Mouse (Mus musculus) adrenal gland, postnatal 14 days (tissue): ENCODE measurements around the gene 4930453N24Rik. TPM values are rescaled to one million over a fixed set of nuclear protein-coding genes. Genes with fewer than 3 reads are reported as not detected.

Experiments used
- DNase-seq: peaks from one replicate; pipeline ENCODE4 v3.0.0; 2021; ENCODE audit warnings: mixed read lengths
- total RNA-seq: library from RNA; stranded (reverse); gene quantifications from 2 replicates; pipeline ENCODE4 v1.2.3, GENCODE M21; 2021

Gene 4930453N24Rik
- total RNA-seq, 1 experiment from 2014 or later: 35.9 TPM

- DNase-seq: no peak
These were observed 49.4 kb downstream of the 4930453N24Rik start for GRCm38 (mm10) chr16:64721542-64721941.

- no peak for DNase-seq
These were observed 51.9 kb downstream of the 4930453N24Rik start for GRCm38 (mm10) chr16:64719096-64719495.

GRCm38 (mm10) chr16:64717814-64718213, 53.1 kb downstream of the 4930453N24Rik start:
- DNase-seq: no peak

- DNase-seq: no peak
These were observed 59.1 kb downstream of the 4930453N24Rik start for GRCm38 (mm10) chr16:64711816-64712215.

Other genes starting within 250 kb of the 4930453N24Rik start
- gene Csnka2ip, start 168.8 kb downstream of the 4930453N24Rik start, total RNA-seq: not detected in 2 replicates
- 19.3 and 20.3 TPM in 2 replicates for gene Zfp654, start 80.5 kb upstream of the 4930453N24Rik start, total RNA-seq
- 126 and 131 TPM in 2 replicates for gene Cggbp1, start 80.8 kb upstream of the 4930453N24Rik start, total RNA-seq